Mouse (Mus musculus) intestine, embryonic 14.5 days (tissue): ENCODE measurements at regions not wholly inside any gene's neighbourhood (a gene's known extent, or its start where the extent isn't known, plus 50 kb on each side); places are given as distances from the start of the nearest gene placed in this dataset.
A peak's percentile ranks its signal among the peaks of the same experiment; 100 is the strongest.

ENCODE experiments used
- ATAC-seq: fragments of 200-750 bp; cut with Nextera tagmentation; replicated peaks from 2 replicates; pipeline ENCODE4 v1.8.0; 2017; ENCODE audit warnings: low read depth, moderate number of reproducible peaks, moderate TSS enrichment, moderate library complexity; ENCODE audit not compliant: low FRiP score, low TSS enrichment
- DNase-seq: peaks from one replicate; pipeline ENCODE4 v3.0.0-alpha.2; 2018; ENCODE audit warnings: low spot score
- H3K27ac ChIP-seq: fragments of 300-500 bp; sonication (generic); 2 replicates; pipeline ENCODE4 v1.5.1; 2014; ENCODE audit warnings: low read depth, mild to moderate bottlenecking, control low read depth
- H3K27me3 ChIP-seq: fragments of 300-500 bp; sonication (generic); replicated peaks from 2 replicates; pipeline ENCODE4 v1.6.1; 2014; ENCODE audit warnings: low read length, control low read depth; ENCODE audit not compliant: control insufficient read depth, insufficient read depth
- H3K36me3 ChIP-seq: fragments of 300-500 bp; sonication (generic); 2 replicates; pipeline ENCODE4 v1.6.1; 2014; ENCODE audit warnings: low read length, control low read depth; ENCODE audit not compliant: control insufficient read depth, insufficient read depth
- H3K4me1 ChIP-seq: fragments of 300-500 bp; sonication (generic); replicated peaks from 2 replicates; pipeline ENCODE4 v1.6.1; 2014; ENCODE audit warnings: low read length, control low read depth, mixed read lengths; ENCODE audit not compliant: control insufficient read depth, insufficient read depth
- H3K4me2 ChIP-seq: fragments of 300-500 bp; sonication (generic); 2 replicates; pipeline ENCODE4 v1.6.1; 2014; ENCODE audit warnings: low read length
- H3K4me3 ChIP-seq: fragments of 300-500 bp; sonication (generic); 2 replicates; pipeline ENCODE4 v1.5.1; 2014; ENCODE audit warnings: low read depth, low read length, control low read depth, mixed read lengths
- H3K9ac ChIP-seq: fragments of 300-500 bp; sonication (generic); 2 replicates; pipeline ENCODE4 v1.6.1; 2014; ENCODE audit warnings: mild to moderate bottlenecking, low read length
- H3K9me3 ChIP-seq: fragments of 300-500 bp; sonication (generic); 2 replicates; pipeline ENCODE4 v1.6.1; 2016; ENCODE audit warnings: low read length, control low read depth; ENCODE audit not compliant: control insufficient read depth
- whole genome bisulfite sequencing: fragments of 180-500 bp; shearing (Covaris S2); extraction: QIAGEN DNeasy Blood & Tissue Kit; methylation state at CpG from one replicate; pipeline ENCODE4 v1.1.7; 2014; 5-methylcytosine and 5-hydroxymethylcytosine counted together

GRCm38 (mm10) chr5:46968870-46969436, 1014.0 kb upstream of the Slit2 start:
- H3K4me2 ChIP-seq: no peak overlapping the region
- H3K9ac ChIP-seq: no peak overlapping the region
- no peaks in the 10 kb centered on the region for H3K27me3 ChIP-seq
- no peaks in the 10 kb centered on the region for H3K4me1 ChIP-seq
- H3K36me3 ChIP-seq: no peaks in the 10 kb centered on the region
- 0 out of 2 replicates have a peak overlapping the region, but pooled peaks have one; percentile 43 for H3K27ac ChIP-seq
- DNase-seq (peak; percentile 54), ATAC-seq (0 out of 2 replicates have a peak, but pooled peaks have one; percentile 50)
- no peaks in the 10 kb centered on the region for H3K9me3 ChIP-seq
- H3K4me3 ChIP-seq: no peak overlapping the region
- 46% methylated on average over 5 of the region's 5 CpGs for WGBS

GRCm38 (mm10) chr5:46960749-46961148, 1022.2 kb upstream of the Slit2 start:
- H3K27me3 ChIP-seq: no peaks in the 10 kb centered on the region
- H3K4me3 ChIP-seq: no peak overlapping the region
- H3K27ac ChIP-seq: no peak overlapping the region
- 60% methylated on average over 2 of the region's 2 CpGs for WGBS
- H3K4me1 ChIP-seq: no peaks in the 10 kb centered on the region
- ATAC-seq (no peak), DNase-seq (no peak)
- H3K9ac ChIP-seq: no peak overlapping the region
- no peak overlapping the region for H3K4me2 ChIP-seq
- H3K9me3 ChIP-seq: no peaks in the 10 kb centered on the region
- no peaks in the 10 kb centered on the region for H3K36me3 ChIP-seq

- Histone ChIP-seq H3K36me3 (no peaks in the 10 kb centered on the region), H3K27me3 (no peaks in the 10 kb centered on the region), H3K9me3 (no peaks in the 10 kb centered on the region), H3K27ac (no peak overlapping the region), H3K4me3 (no peak overlapping the region), H3K9ac (no peak overlapping the region), H3K4me1 (no peaks in the 10 kb centered on the region), H3K4me2 (no peak overlapping the region)
- no peak for ATAC-seq
- DNase-seq: no peak
- 89% methylated on average over 7 of the region's 7 CpGs for WGBS
Measured at GRCm38 (mm10) chr5:46926324-46926723, 1056.6 kb upstream of the Slit2 start.

DNA sequence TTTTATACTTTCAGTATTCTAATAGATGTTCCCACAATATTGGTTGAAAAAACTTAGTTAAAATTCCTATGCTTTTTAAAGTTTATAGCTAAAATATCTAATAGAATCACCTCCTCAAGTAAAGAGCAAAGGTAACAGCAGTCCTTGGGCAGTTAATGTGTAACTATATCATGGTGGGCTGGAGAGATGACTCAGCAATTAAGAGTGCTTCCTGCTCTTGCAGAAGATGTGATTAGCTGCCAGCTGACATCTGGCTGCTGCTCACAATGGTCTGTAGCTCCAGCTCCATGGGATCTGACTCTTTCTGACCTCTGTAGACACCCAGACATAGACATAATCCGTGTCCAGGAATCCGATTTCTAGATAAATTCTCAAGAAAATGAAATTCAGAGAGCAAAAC, 1044.5 kb upstream of the Lcorl start:
- DNase-seq: no peak
- no peaks in the 10 kb centered on the region for H3K9me3 ChIP-seq
- no peak overlapping the region for H3K27ac ChIP-seq
- H3K9ac ChIP-seq: no peak overlapping the region
- no peaks in the 10 kb centered on the region for H3K4me1 ChIP-seq
- H3K27me3 ChIP-seq: no peaks in the 10 kb centered on the region
- no peak for ATAC-seq
- WGBS: 88% methylated on average over 2 of the region's 2 CpGs
- no peak overlapping the region for H3K4me2 ChIP-seq
- no peaks in the 10 kb centered on the region for H3K36me3 ChIP-seq
- H3K4me3 ChIP-seq: no peak overlapping the region

- ATAC-seq: no peak
- no peaks in the 10 kb centered on the region for H3K4me1 ChIP-seq
- no peaks in the 10 kb centered on the region for H3K27me3 ChIP-seq
- H3K9me3 ChIP-seq: no peaks in the 10 kb centered on the region
- H3K4me3 ChIP-seq: no peak overlapping the region
- H3K27ac ChIP-seq: no peak overlapping the region
- H3K9ac ChIP-seq: no peak overlapping the region
- H3K4me2 ChIP-seq: no peak overlapping the region
- 86% methylated on average over 2 of the region's 2 CpGs for WGBS
- DNase-seq: no peak
- no peaks in the 10 kb centered on the region for H3K36me3 ChIP-seq
Measured at GRCm38 (mm10) chr5:46894037-46894436, 1036.6 kb upstream of the Lcorl start.

- H3K27me3 ChIP-seq: no peaks in the 10 kb centered on the region
- H3K27ac ChIP-seq: no peak overlapping the region
- no peaks in the 10 kb centered on the region for H3K4me1 ChIP-seq
- H3K9ac ChIP-seq: no peak overlapping the region
- no peak for DNase-seq
- no peaks in the 10 kb centered on the region for H3K9me3 ChIP-seq
- no peak overlapping the region for H3K4me2 ChIP-seq
- no peaks in the 10 kb centered on the region for H3K36me3 ChIP-seq
- ATAC-seq: no peak
- H3K4me3 ChIP-seq: no peak overlapping the region
Measured at GRCm38 (mm10) chr5:46883956-46884355, 1026.5 kb upstream of the Lcorl start.

DNA sequence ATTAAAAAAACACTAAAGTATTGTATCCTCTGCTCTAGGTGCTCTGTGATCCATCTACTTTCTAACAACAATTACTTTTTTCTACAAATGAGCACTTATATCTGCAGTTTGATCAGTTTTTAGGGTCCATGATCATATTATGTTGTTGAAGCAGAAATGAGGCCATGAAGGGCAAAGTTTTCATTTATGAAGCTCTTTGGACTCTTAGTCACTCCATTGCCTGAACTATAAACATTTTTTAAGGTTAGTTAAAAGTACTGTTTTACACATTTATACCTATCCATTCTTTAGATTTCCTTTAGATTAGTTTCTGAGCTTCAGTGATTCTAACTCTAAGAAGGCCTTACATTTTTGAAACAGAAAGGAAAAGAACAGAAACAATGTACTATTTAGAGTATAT, 999.4 kb upstream of the Lcorl start:
- H3K36me3 ChIP-seq: no peaks in the 10 kb centered on the region
- ATAC-seq (no peak), DNase-seq (no peak)
- no peaks in the 10 kb centered on the region for H3K27me3 ChIP-seq
- no peaks in the 10 kb centered on the region for H3K4me1 ChIP-seq
- H3K4me3 ChIP-seq: no peak overlapping the region
- no peak overlapping the region for H3K27ac ChIP-seq
- no peak overlapping the region for H3K9ac ChIP-seq
- no peak overlapping the region for H3K4me2 ChIP-seq
- H3K9me3 ChIP-seq: no peaks in the 10 kb centered on the region

- 62% methylated on average over 2 of the region's 2 CpGs for WGBS
- no peak overlapping the region for H3K4me3 ChIP-seq
- no peak overlapping the region for H3K9ac ChIP-seq
- no peaks in the 10 kb centered on the region for H3K4me1 ChIP-seq
- H3K36me3 ChIP-seq: no peaks in the 10 kb centered on the region
- H3K27ac ChIP-seq: no peak overlapping the region
- DNase-seq (no peak), ATAC-seq (no peak)
- no peaks in the 10 kb centered on the region for H3K27me3 ChIP-seq
- H3K9me3 ChIP-seq: no peaks in the 10 kb centered on the region
- no peak overlapping the region for H3K4me2 ChIP-seq
Measured at GRCm38 (mm10) chr5:46845175-46845574, 987.8 kb upstream of the Lcorl start.

GRCm38 (mm10) chr5:46836810-46837209, 979.4 kb upstream of the Lcorl start:
- H3K9ac ChIP-seq: no peak overlapping the region
- DNase-seq (no peak), ATAC-seq (peak; percentile 64)
- H3K27ac ChIP-seq: no peak overlapping the region
- H3K36me3 ChIP-seq: no peaks in the 10 kb centered on the region
- no peak overlapping the region for H3K4me2 ChIP-seq
- H3K27me3 ChIP-seq: no peaks in the 10 kb centered on the region
- no peaks in the 10 kb centered on the region for H3K9me3 ChIP-seq
- no peaks in the 10 kb centered on the region for H3K4me1 ChIP-seq
- 63% methylated on average over 4 of the region's 4 CpGs for WGBS
- H3K4me3 ChIP-seq: no peak overlapping the region
